Mouse (Mus musculus): ENCODE data around the gene Mc3r. TPM values are rescaled to one million over a fixed set of nuclear protein-coding genes. Genes with fewer than 3 reads are reported as not detected.

Mc3r gene
- 0.22 TPM for polyA plus RNA-seq (2015; fragmentation: Illumina TruSeq; extraction: RNeasy Lipid Tissue Mini Kit (QIAGEN cat#74804); ENCODE audit: low read depth, low replicate concordance)

DNA sequence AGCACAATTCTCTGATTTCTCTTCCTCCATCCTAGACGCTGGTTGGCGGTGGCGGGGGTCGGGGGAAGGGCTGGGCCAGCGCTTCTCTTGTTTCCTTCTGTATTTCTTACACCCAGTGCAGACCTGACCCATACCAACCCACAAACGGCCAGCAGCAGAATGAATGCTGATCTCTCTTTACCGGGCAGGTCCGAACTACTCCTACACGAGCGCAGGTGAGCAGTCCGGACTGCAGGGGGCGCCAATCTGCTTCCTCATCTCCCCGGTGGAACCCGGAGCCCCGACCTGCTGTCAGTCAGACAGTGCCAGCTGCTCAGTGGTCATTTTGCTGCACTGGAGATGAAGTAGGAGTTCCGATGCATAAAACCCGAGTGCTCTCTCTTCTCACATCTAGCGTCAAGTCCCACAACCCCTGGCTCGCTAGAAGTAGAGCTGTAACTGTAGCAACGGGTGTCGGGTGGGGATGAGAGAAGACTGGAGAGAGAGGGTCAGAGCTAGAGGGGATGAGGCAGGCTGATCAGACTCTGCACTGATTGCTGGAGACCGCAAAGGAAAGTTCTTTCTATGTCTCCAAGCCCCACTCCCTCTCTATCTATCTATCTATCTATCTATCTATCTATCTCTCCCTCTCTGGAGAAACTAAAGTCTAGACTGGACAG lies at the start of gene Mc3r:
TSS of gene Mc3r (plus strand) at position 387 of the 659 bp plus-strand sequence.

Other genes starting within 250 kb of the Mc3r start
- 22.7 TPM for gene Cbln4, start 205.0 kb upstream of the Mc3r start, polyA plus RNA-seq (2015; fragmentation: Illumina TruSeq; extraction: RNeasy Lipid Tissue Mini Kit (QIAGEN cat#74804); ENCODE audit: low read depth, low replicate concordance)
- gene Fam210b, start 97.1 kb downstream of the Mc3r start, polyA plus RNA-seq (2015; fragmentation: Illumina TruSeq; extraction: RNeasy Lipid Tissue Mini Kit (QIAGEN cat#74804); ENCODE audit: low read depth, low replicate concordance): 18.7 TPM
- gene Aurka, start 122.0 kb downstream of the Mc3r start, polyA plus RNA-seq (2015; fragmentation: Illumina TruSeq; extraction: RNeasy Lipid Tissue Mini Kit (QIAGEN cat#74804); ENCODE audit: low read depth, low replicate concordance): 1.6 TPM
- 19.5 TPM for gene Cstf1, start 122.2 kb downstream of the Mc3r start, polyA plus RNA-seq (2015; fragmentation: Illumina TruSeq; extraction: RNeasy Lipid Tissue Mini Kit (QIAGEN cat#74804); ENCODE audit: low read depth, low replicate concordance)
- gene Cass4, start 145.3 kb downstream of the Mc3r start, polyA plus RNA-seq (2015; fragmentation: Illumina TruSeq; extraction: RNeasy Lipid Tissue Mini Kit (QIAGEN cat#74804); ENCODE audit: low read depth, low replicate concordance): 0.43 TPM
- gene Rtf2, start 192.1 kb downstream of the Mc3r start, polyA plus RNA-seq (2015; fragmentation: Illumina TruSeq; extraction: RNeasy Lipid Tissue Mini Kit (QIAGEN cat#74804); ENCODE audit: low read depth, low replicate concordance): 89.7 TPM
- gene Gcnt7, start 210.1 kb downstream of the Mc3r start, polyA plus RNA-seq (2015; fragmentation: Illumina TruSeq; extraction: RNeasy Lipid Tissue Mini Kit (QIAGEN cat#74804); ENCODE audit: low read depth, low replicate concordance): not detected
- gene Fam209, start 224.0 kb downstream of the Mc3r start, polyA plus RNA-seq (2015; fragmentation: Illumina TruSeq; extraction: RNeasy Lipid Tissue Mini Kit (QIAGEN cat#74804); ENCODE audit: low read depth, low replicate concordance): not detected